Mouse (Mus musculus) neural tube, embryonic 10.5 days (tissue): Measurements from ENCODE around the gene Gm9821.
A peak's percentile ranks its signal among the peaks of the same experiment; 100 is the strongest.

Experiments used
- DNase-seq: peaks from one replicate; pipeline ENCODE4 v3.0.0-alpha.2; 2017; ENCODE audit warnings: low spot score; ENCODE audit errors: extremely low spot score

The Gm9821 gene

DNA sequence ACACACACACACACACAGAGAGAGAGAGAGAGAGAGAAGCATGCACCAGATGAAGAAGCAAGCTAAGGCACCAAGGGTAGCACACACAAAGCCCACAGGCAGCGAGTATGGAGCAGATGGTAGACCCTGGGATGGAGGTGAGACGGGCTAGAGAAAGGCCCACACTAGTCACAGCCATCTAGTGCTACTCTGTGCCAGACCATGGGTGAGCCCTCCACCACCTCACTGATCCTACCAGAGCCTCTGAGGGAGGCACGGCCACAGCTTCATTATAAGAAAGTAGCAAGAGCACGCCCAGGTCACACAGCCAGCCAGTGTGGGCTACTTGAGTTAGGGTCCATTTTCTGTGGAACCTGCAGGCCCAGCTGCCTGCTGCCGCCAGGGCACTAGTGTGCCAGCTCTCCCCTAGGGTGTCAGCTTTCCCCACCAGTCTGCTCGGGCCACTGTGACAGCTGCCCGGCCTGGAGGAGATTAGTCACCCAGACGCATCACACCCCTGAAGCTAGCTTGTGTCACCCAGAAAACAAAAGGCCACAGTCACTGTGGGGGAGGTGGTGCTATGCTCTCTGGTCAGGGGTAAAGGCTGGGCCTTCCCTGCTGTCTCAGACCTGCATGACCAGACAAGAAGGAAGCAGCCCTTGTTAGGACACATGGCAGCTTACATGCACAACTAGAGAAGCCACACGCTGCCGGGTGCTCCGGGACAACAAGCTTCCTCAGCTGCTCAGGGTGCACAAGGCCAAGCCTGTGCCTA is 2.1 kb downstream of the Gm9821 start:
- no peak for DNase-seq

DNA sequence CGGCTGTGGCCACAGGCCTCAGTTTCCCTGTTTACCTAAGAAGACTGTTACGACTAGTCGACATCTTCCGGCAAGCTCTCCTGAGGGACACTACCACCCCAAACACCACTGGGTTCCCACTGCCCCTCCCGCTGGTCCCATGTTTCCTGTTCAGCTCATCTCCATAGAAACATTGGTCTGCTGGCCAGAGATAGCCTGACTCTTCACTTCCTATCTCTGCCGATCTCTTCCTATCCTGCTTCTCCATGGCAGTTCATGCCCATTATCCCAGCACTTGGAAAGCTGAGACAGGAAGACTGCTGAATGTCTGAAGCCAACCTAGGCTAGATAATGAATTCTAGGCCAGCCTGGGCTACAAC is 2.6 kb downstream of the Gm9821 start:
- no peak for DNase-seq

DNA sequence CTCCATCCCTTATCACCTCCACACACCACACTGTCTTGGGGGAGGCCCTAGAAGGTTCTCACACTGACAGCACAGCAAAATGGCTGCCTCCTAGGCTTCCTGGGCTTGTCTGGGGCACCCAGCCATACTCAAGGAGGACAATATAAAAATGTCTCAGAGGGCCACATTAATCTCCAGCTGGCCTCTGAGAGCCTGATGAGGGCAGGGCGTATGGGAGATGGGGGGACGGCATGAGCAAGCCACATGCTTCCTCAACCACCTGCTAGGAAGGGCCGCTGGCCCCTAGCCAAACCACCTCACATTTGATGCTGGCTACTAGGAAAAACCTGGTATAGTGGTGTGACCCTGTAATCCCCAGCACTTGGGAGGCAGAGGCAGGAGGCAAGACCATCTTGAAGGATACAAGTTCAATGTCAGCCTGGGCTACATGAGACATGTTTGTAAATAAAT is 3.3 kb downstream of the Gm9821 start:
- no peak for DNase-seq

DNA sequence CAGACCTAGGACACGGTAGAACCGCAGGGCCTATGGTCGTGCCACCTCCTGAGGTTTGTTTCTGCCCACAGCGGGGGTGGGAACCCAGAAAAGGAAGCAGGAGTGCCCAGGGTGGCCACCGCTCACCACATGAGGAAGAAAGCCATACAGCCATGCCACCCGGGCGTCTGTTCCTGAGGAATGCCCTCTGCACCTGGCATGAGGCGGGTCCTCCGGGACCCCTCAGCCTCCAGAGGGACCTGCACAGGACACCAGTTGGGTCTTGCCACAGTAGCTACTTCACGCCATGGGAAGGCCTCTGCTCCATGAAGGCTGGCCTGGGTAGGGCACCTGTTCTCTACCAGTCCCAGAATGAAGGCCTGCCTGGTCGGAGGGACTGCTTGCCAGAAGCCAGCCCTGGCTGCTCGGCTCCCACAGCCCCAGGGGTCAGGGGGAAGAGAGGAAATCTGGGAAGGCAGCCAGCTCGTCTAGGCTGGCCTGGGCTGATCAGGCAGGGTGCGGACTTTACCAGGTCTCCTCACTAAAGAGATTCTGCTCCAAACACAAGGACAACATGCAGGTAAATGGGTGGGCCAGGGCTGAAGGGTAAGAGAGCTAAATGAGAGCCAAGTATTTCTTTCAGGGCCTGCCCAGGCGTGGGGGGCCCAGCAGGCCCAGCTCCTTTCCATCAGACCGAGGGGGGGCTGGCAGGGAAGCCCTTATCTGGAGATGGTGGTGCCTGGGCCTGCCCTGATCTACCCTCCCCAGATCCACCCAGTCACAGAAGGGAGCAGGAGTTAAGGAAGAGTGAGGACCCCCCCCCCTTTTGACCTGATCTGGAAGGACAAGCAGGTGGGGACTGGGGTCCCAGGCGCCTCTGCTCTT is 4.1 kb downstream of the Gm9821 start:
- DNase-seq, result no peak

DNA sequence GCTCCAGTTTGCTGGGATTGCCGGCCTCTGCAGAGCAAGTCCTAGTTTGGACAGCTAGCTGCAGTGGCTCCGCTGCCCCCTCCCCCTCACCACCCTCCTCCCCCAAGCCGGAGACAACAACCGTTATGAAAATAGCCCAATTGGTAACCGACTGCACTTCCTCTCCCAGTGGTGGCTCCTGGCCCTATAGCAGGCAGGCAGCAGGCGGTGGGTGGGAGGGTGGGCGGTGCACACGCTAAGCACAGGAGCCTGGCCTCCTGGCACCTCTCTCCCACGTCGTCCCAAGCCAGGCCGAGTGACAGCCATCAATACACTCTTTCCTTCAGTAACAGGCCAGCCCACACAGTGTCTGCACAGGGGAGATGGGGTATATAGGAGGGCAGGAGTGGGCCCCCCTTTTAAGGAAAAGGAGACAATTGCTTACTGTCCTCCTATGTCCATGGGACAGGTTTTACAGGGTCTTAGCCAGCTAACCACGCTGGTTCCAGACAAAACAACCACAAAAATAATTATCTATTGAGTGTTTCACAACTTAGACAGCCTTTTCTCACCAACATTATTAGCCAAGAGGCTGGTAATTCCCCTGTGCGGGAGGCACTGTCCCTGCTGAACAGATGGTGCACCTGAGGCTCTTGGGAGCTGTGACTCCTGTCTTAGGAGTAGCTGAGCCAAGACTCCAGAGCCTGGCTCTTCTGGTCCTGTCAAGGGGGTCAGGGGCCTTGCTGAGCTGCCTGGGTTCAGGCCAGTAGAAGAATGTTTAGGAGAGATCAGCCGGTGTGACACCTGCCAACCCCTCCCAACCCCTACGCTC is 5.0 kb downstream of the Gm9821 start:
- no peak for DNase-seq

DNA sequence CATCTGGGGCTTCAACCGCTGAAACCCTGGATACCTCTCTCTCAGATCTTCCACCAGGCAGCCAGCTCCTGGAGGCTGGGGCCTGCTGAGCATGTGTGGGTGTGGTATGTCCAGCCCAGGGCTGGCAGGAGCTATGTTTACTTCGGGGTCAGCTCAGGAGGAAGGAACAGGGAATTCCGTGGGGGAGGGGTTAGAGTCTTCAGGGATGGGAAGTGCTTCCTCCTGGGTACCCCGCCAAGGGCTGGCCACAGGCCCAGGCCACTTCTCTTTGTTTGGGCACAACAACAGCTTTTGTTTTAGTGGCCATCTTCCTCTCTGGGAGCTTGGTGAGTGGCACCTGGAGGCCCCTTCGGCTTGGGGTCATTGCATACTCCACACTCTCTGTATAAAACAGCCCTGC is 8.3 kb downstream of the Gm9821 start:
- no peak for DNase-seq

DNA sequence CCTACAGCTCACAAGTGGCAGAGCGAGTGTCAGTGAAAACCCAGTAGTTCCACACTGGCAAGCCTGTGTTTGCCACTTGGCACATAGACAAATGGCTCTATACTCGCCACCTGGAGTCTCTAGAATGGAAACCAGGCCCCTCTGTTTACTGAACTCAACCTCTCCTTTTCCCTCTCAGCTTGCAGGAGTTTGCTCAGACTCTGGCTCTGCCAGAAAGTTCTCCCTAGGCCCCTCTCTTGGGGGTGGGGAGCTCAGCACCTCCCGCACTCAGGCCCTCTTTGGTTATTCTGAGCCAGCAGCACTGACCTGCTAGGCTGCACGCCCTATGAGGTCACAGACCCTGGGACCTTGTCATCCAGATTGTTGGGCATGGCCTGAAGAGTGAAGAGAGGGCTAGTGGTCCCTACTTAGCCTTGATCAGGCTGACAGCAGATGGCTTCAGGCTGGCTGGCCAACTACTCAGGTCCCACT is 9.7 kb downstream of the Gm9821 start:
- DNase-seq, result no peak

DNA sequence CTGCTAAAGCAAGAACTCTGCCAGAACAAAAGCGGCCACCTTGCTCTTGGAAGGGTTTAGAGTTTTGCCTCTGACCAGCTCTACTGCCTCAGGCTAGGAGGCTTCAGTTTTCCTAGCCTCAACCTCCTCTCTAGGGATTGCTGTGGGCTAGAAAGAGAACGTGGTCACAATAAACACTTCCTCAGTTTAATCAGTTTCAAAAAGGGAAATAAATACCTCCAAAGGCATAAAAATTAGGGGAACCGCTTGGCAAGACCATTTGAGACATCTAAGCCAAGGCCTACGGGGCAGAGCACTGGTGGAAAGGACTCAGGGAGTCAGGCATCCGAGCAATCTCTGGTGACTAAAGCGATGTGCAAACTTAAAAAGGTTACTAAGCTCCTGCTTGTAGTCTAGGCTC is 10.4 kb downstream of the Gm9821 start:
- DNase-seq, result no peak

DNA sequence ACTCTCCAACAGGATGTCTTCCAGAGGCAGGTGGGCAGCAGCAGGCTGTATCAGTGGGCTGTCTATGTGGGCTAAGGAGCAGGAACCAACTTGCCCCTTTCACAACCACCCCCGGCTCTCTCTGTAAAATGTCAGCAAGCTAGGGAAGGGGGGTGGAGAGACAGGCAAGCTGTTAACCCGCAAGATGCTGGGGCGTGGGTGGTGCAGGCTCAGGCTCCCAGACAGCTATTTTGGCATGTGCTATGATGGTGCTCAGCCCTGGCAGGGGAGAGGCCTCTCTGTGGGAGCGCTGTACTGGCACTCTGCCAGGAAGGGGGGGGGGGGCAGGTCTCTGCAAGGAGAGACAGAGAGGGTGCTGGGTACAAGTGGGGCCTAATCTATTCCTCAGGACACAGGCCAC is 11.6 kb downstream of the Gm9821 start:
- no peak for DNase-seq

DNA sequence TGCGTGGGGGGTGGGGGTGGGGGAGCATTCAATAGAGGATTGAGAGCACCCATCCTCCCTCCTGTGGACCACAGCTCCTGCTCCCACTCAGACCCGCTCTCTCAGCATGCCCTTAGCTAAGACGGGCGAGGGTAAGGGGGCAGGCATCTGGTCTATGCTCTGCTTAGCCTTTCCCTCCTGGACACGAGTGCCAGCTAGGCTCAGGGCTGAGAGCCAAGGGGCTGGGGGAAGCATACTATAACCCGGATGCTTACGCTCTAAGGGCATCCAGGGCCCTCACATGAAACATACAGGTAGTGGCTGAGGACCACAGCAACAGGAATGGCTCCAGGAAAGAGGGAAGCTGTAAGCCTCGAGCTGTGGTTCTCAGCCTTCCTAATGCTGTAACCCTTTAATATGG is 12.5 kb downstream of the Gm9821 start:
- DNase-seq, result no peak

DNA sequence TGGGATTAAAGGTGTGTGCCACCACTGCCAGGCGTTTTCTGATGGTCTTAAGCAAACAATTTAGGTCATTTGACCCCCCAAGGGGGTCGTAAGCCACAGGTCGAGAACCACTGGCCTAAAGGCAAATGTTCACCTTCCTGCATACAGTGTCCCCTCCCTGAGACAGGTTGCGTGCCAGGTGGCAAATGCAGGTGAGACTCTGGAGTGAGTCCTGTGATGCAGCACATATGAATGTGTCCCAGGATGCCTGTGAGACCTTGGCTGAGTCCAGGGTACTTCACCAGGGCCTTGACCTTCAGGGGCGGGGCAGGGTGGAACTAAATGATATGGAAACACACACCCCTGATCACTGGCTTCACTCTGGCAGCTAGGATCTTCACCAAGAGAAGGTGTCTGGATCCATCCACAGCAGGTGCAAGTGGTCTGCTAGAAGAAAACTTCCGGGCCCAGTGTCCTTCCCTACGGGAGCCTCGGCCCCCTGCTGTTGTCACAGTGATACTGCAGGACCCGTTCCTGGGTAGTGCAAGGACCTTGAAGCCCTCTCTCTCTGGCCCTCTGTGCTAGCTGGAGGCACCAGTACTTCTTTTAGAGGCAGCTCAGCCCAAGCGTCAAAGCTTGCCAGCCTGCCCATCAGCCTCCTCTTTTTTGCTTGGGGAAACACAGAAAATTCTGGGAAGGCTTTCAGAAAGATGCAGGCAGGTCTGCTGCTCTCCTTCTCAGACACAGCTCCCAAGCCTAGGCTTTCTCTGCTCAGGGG is 13.4 kb downstream of the Gm9821 start:
- DNase-seq, result peak; percentile 57

DNA sequence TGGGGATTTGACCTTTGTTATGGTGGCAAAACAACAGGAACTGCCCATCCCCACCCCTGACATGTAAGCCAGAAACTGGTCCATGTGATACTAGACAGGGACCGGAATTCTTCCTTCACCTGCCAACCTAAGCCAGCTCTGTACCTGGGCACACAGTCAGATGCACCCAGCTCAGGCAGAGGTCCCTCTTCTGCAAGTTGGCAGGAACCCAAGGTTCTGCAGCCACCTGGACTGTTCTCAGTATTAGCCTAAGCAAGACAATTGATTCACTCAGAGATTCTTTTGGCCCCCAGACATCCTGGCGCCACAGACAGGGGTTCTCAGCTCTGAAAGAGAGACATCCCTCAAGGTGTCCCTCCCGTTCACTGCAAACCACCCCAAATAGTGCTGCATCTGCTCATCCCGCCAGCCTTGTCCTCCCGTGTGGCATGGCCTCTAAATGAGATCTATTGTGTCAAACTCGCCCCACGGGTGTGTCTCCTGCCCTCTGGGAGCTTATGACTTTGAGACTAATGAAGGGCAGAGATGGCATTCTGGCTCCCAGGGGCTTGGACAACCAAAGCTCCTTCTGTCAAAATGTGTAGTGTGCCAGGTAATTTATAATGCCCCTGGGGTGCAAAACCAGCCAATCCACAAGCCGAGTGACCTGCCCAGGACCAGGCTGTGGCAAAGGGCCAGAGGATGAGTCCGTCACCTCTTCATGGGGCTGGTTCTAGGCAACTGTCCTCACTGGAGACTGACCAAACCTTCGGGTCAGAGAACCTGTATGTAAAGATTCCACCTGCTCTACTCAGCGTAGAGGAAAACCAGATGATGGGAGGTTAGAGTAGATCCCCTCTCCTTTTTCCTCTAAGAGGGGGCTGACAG is 14.3 kb downstream of the Gm9821 start:
- DNase-seq, result no peak

DNA sequence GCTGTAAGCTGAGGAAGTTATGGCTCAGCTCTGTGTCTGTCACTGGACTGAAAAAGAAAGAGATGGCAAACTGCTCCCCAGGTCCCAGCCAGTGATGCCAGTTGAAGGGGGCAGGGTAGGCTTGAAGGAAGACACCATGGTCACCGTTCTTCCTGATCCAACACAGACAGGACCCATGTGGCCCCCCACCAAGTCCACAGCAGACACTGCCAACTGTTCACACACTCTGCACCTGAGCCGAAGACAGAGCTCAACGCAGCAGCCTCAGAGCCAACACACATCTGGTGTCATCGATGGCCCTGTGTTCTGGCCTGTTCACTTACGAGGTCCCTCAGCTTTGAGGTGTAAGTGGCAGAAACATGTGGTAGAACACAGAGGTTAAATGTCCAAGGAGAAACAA is 15.0 kb downstream of the Gm9821 start:
- DNase-seq, result no peak

DNA sequence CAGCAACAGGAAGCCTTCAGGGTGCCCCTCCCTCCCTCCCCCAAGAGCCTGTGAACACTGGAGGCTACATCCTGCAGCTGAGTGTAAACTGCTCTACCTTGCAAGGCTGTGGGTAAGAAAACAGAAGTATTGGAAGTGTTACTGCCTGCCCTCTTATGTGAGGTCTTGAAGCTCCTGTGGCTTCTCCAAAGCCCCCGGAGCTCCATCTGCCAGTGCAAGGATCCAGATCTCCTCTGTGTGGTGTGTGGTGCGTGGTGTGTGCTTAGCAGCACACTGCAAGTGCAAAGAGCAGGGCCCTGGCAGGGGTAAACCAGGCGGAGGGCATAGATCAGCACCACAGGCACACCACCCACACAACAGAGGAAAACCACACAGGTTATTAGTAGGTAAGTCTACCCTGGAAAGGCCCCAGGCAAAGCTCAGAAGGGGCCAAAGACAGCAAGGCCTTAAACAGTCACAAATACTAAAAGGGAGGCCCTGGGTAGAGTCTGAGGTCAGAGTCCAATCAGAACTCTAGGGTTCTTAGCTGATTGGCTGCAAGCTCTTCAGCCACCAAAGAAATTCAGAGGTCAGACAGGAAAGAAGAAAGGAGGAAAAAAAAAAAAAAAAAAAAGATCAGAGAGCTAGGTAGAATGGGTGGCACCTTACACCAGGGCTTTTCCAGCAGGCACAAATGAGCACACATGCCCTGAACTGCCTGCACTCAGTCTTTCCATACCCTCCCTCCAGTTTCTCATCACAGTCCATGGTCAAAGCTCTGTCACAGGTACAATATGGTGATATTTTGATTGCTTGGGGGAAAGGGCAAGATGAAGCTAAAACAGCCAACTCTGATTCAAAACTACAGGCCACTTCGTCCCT is 16.6 kb downstream of the Gm9821 start:
- no peak for DNase-seq

DNA sequence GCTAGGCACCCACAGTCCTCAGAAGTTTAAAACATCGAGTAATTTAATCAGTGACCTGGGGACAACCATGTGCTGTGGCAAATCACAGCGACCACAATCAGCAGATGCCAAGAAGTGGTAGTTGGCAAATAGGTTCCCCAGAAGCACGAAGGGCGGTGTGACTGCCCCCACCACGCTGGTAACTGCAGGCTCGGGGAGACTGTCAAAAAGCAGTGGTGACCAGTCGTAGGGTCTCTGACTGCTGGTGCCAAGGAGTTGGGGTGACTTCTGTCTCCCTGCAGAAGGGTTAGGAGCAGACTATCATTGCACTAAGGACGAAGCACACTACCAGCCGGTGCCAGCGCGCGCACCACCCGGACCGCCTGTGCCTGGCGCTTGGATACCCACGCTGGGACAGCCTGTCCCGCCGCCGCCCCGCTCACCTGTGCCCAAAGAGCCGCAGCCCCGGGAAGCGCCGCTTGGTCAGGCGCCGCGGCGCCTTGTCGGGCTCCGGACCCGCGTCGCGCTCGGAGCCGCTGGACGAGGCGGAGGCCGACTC is 17.4 kb downstream of the Gm9821 start:
- no peak for DNase-seq

DNA sequence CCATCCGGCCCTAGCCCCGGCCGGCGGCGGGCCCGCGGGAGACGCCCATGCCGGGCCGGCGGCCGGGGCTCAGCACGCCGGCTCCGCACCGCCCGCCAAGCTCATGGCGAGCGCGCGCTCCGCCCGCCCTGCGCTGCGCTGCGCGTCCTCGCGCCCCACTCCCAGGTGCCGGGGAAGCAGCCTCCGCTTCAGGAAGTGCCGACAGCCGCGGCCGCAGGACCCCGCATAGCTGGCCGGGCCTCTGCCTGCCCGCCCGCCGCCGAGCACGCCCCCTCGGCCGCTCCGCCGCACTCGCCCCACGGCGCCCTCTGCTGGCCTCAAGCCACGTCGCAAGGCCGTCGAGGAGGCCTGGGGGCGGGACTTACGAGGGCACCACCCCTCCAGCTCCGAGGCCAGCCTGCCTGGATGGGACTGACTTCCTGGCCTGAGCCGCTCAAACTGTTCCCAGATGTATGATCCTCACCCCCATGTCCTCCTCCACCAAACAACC is 18.0 kb downstream of the Gm9821 start:
- DNase-seq, result peak; percentile 97

DNA sequence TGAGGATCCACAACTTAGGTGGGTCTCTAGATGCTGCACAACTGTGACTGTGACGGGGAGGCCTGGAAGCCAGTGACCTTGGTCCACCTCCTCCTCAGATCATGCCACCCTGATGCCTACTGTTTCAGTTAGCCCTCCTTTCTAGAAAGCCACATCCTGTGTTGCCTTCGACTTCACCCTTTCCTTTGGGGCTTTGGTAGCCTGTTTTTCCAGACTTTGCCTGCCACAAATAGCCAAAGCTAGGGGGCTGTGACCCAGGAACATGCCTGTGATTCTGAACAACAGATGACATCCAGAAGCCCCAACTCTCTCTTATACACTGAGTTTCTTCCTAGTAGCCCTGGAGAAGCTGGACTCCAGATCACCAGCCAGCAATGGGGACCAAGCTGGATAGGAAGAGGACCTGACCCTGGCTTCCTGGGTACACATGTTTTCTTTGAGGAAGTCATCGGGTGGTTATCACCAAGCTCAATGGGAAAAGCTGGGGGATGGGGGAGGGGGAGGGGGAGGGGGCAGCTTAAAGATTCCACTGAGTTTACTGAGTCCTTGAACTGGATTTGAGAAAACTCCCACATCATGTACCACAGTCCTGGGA is 19.2 kb downstream of the Gm9821 start:
- DNase-seq, result no peak

DNA sequence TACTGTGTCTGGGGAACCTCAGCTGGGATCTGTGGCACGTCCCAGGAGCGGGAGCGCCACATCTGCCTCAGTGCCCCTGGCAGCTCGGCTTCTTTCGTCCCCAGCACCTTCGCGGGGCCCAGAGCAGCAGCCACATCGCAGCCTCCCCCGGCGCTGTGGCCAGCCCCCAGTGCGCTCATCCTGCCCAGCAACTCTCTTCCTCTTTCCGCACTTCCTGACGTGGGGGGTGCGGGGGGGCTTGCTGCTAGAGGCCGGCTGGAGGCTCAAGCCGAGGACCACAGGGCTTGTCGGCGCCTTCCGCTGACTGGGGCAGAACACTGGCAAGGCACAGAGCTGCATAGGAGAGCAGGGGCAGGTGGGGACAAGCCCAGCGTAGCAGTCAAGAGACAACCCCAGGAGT is 19.9 kb downstream of the Gm9821 start:
- peak; percentile 39 for DNase-seq
